Mouse (Mus musculus) embryonic facial prominence, embryonic 15.5 days (tissue): ENCODE measurements around the gene Pla2g1b. TPM values are rescaled to one million over a fixed set of nuclear protein-coding genes. Genes with fewer than 3 reads are reported as not detected.

Source experiments
- ATAC-seq: fragments of 200-750 bp; cut with Nextera tagmentation; 2 replicates; pipeline ENCODE4 v1.8.0; 2017; ENCODE audit warnings: low read depth, moderate TSS enrichment; ENCODE audit not compliant: insufficient number of reproducible peaks, low FRiP score, low TSS enrichment
- H3K27ac ChIP-seq: fragments of 300-500 bp; sonication (generic); replicated peaks from 2 replicates; pipeline ENCODE4 v1.5.1; 2015; ENCODE audit warnings: mild to moderate bottlenecking, inconsistent platforms
- H3K27me3 ChIP-seq: fragments of 300-500 bp; sonication (generic); 2 replicates; pipeline ENCODE4 v1.6.1; 2015; ENCODE audit warnings: inconsistent platforms
- H3K36me3 ChIP-seq: fragments of 300-500 bp; sonication (generic); 2 replicates; pipeline ENCODE4 v1.6.1; 2015; ENCODE audit warnings: mild to moderate bottlenecking, inconsistent platforms
- H3K4me1 ChIP-seq: fragments of 300-500 bp; sonication (generic); 2 replicates; pipeline ENCODE4 v1.6.1; 2015; ENCODE audit warnings: inconsistent platforms
- H3K4me2 ChIP-seq: fragments of 300-500 bp; sonication (generic); replicated peaks from 2 replicates; pipeline ENCODE4 v1.6.1; 2015; ENCODE audit warnings: mild to moderate bottlenecking, inconsistent platforms
- H3K4me3 ChIP-seq: fragments of 300-500 bp; sonication (generic); replicated peaks from 2 replicates; pipeline ENCODE4 v1.5.1; 2015; ENCODE audit warnings: mild to moderate bottlenecking, inconsistent platforms
- H3K9ac ChIP-seq: fragments of 300-500 bp; sonication (generic); 2 replicates; pipeline ENCODE4 v1.6.1; 2015; ENCODE audit warnings: inconsistent platforms
- H3K9me3 ChIP-seq: fragments of 300-500 bp; sonication (generic); replicated peaks from 2 replicates; pipeline ENCODE4 v1.6.1; 2016; ENCODE audit warnings: inconsistent platforms
- WGBS: fragments of 180-500 bp; shearing (Covaris S2); methylation state at CpG from one replicate; pipeline ENCODE4 v1.1.7; 2015; 5-methylcytosine and 5-hydroxymethylcytosine counted together
- polyA plus RNA-seq: library from polyadenylated mRNA; unstranded; fragments of >200 nt; fragmentation: Nextera tagmentation; extraction: Ambion mirVana; gene quantifications from 2 replicates; pipeline ENCODE4 v1.2.1, GENCODE M21; 2015

Gene Pla2g1b
- polyA plus RNA-seq, 1 experiment from 2014 or later: not detected

DNA sequence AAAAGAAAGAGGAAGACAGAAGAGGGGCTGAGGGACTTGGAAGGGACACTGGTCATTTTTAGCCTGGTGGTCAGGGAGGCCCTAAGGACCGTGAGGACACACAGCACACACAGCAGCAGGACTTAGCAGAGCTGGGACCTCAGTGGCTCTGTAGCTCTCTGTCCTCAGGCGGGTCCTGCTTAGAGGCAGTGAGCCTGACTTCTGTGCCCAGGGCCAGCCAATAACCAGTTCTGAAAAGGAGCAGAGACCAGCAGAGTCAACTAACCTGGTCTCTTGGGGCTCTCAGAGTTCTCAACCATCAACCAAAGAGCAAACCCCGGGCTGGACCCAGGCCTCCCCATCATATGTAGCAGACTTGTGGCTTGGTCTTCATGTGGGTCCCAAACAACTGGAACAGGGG lies 16.8 kb upstream of the Pla2g1b start:
- Histone ChIP-seq H3K36me3 (peaks cover 80% of the 10 kb centered on the region), H3K4me1 (no peaks in the 10 kb centered on the region), H3K4me3 (no peak overlapping the region), H3K27ac (no peak overlapping the region), H3K9me3 (no peaks in the 10 kb centered on the region), H3K4me2 (no peak overlapping the region), H3K27me3 (no peaks in the 10 kb centered on the region), H3K9ac (no peak overlapping the region; the same call in 1 of the 2 replicates)
- WGBS: 88% methylated on average over 3 of the region's 3 CpGs
- no peak for ATAC-seq

DNA sequence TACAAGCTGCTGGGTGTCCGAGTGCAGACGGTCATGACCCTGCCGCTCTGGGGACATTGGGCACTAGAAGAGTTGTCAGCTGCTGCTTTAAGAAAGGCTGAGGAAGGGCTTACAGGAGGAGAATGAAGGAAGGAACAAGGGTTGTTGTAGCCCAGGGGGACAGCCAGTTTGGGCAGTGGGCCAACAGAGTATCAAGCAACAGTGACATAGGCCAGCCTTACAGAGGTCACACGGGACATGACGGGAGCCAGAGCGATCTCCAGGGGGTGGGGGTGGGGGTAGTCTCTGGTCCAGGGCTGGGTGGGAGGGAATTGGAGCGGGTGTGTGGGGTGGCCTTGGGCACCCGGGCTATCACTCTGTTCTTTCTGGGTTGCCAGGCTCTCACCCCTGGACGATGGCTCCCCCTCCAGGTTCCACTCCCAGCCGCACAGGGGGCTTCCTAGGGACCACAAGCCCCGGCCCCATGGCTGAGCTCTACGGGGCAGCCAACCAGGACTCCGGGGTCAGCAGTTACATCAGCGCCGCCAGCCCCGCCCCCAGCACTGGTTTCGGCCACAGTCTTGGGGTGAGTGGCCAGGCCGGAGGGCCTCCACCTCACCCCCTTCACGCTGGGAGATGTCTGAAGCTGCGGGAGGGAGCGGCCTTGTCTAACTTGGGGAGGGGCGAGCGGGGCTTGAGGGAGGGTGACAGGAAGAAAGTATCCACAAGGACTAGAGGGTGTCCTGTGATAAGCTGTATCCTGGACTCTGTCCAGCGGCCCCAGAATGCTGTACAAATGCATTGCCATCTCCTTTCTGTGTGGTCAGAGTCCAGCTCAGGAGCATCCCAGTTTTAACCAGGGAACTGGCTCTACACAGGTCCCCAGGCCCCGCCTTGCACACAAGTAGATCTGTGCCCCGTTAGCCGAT lies 15.4 kb upstream of the Pla2g1b start:
- no peaks in the 10 kb centered on the region for H3K27me3 ChIP-seq
- no peaks in the 10 kb centered on the region for H3K9me3 ChIP-seq
- H3K36me3 ChIP-seq: peaks cover 71% of the 10 kb centered on the region
- no peaks in the 10 kb centered on the region for H3K4me1 ChIP-seq
- no peak overlapping the region for H3K9ac ChIP-seq
- no peak overlapping the region for H3K4me2 ChIP-seq
- 91% methylated on average over 27 of the region's 27 CpGs for WGBS
- H3K4me3 ChIP-seq: no peak overlapping the region
- ATAC-seq: peak; percentile 31; the same call in 1 of the 2 replicates
- H3K27ac ChIP-seq: no peak overlapping the region

DNA sequence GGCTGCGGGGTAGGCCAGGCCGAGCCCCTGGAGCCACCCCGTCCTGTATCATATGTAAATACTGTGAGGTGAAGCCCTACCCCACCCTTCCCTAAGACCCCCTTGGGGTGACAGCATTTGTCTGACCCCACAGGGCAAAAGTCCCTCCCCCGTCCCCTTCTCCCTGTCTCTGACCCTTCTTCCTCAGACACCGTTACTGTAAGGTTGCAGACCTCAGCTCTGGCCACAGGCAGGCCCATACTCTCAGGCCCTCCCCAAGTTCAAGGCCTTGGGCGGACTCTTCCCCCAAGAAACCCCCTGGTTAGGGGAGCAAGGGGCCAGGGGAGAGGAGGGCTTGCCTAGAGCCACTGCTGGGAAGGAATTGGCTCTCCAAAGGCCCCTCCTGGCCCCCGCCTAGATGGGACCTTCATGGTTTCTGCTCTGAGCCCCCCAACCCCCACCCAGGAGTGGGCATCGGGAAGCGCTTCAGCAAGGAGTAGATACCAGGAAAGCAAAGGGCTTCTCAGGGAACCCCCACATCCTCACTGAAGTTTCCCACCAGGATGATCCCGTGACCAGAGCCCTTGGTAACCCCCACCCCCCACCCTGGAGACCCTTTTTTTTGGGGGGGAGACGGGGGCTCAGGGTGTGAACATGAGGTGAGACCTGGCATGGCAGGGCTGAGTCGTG lies 11.5 kb upstream of the Pla2g1b start:
- Histone ChIP-seq H3K4me2 (no peak overlapping the region), H3K9me3 (no peaks in the 10 kb centered on the region), H3K27me3 (no peaks in the 10 kb centered on the region), H3K27ac (no peak overlapping the region), H3K4me1 (no peaks in the 10 kb centered on the region), H3K36me3 (peaks cover 43% of the 10 kb centered on the region), H3K4me3 (no peak overlapping the region), H3K9ac (no peak overlapping the region)
- ATAC-seq: no peak
- 85% methylated on average over 12 of the region's 12 CpGs for WGBS

DNA sequence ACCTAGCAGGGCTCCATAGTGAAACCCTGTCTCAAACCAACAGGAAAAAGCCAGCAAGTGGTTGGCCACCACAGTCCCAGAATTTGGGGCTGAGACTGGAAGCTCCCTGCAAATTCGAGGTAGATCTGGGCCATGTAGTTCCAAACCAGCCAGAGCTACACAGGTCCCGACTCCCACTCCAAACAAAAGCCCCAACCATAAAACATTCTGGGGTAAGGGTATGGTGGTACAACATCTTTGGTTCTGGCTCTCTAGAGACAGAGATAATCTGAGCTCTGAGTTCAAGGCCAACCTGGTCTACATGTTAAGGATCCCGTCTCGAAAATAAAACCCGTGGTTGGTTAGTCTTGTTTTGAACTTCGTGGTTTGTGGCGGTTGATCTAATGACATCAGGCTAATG lies 10.2 kb upstream of the Pla2g1b start:
- Histone ChIP-seq H3K36me3 (peaks cover 31% of the 10 kb centered on the region), H3K9me3 (no peaks in the 10 kb centered on the region), H3K4me2 (no peak overlapping the region), H3K27ac (no peak overlapping the region), H3K4me3 (no peak overlapping the region), H3K27me3 (no peaks in the 10 kb centered on the region), H3K9ac (no peak overlapping the region), H3K4me1 (no peaks in the 10 kb centered on the region)
- no peak for ATAC-seq
- WGBS: 80% methylated on average over 7 of the region's 7 CpGs

DNA sequence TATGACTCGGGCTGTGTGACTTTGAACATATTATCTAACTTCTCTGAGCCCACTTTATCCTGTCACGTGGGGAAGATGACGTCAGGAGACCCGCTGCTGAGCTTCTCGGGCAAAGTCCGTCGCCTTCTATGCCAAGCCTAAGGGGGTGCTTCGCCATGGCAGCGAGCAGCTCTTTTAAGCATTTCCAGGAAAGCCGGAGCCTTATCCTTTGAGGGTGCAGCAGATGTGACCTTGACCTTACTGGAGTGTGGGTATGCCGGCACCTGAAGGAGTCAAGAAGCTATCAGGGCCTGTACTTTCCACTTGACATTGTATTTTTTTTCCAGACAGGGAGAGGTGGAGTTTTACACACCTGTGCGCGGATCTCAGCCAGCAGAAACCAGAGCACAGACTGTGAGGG lies 7.1 kb upstream of the Pla2g1b start:
- no peak for ATAC-seq
- peaks cover 8% of the 10 kb centered on the region; the same call in 1 of the 2 replicates for H3K36me3 ChIP-seq
- WGBS: 64% methylated on average over 13 of the region's 13 CpGs
- no peaks in the 10 kb centered on the region for H3K27me3 ChIP-seq
- H3K27ac ChIP-seq: no peak overlapping the region
- H3K9me3 ChIP-seq: no peaks in the 10 kb centered on the region
- H3K4me1 ChIP-seq: no peaks in the 10 kb centered on the region
- H3K4me3 ChIP-seq: no peak overlapping the region
- H3K4me2 ChIP-seq: no peak overlapping the region
- no peak overlapping the region for H3K9ac ChIP-seq

DNA sequence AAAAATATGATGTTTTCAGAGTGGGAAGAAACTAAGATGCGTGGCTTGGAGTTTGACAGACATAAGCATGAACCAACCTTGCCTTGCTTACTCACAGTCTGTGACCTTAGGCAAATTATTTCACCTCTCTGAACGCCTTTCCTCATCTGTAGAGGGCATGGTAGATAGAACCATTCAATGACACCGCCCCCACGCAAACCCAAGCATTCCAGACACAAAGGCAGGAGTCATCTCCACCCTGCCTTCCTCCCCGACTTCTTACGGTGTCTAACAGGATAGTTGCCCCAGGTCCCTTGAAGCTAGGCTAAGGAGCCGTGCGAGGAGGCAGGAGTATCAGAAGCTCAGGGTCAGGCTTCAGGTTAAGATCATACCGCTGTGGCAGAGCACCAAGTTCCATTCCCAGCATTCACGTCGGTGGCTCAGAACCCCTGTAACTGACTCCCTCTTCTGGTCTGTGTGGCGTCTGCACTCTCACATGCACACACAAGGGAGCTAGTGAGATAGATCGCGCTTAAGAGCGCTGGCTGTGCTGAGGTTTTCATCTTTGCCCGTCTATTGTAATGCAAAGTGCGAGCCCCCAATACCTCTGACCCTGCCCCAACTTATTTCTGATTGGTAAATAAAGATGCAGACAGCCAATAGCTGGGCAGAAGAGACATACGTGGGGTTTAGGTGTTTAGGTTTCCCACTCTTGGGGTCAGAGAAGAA lies 1.5 kb upstream of the Pla2g1b start:
- no peak for ATAC-seq
- H3K27me3 ChIP-seq: no peaks in the 10 kb centered on the region
- 73% methylated on average over 18 of the region's 18 CpGs for WGBS

DNA sequence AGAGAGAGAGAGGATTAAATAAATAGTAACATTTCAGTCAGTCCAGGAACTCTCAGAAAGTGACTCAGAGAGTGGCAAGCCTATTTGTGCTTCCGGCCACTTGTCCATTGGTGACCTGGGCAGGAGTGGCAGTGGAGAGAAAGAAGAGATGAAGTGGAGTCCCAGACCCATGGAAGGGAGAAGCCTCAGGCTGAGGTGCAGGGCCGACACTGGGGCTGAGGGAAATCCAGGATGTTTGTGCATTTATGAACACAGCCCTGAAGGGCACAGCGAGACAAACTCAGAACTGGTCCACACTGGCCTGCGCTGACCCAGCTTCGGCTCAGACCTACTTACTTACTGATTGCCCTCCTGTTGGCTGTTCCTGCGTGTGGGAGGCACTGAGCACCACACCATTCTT lies 3.7 kb downstream of the Pla2g1b start:
- no peaks in the 10 kb centered on the region for H3K36me3 ChIP-seq
- H3K9ac ChIP-seq: no peak overlapping the region
- no peak overlapping the region for H3K4me3 ChIP-seq
- no peaks in the 10 kb centered on the region for H3K9me3 ChIP-seq
- H3K4me2 ChIP-seq: no peak overlapping the region
- no peak overlapping the region for H3K27ac ChIP-seq
- no peaks in the 10 kb centered on the region for H3K4me1 ChIP-seq
- WGBS: 66% methylated on average over 6 of the region's 6 CpGs
- no peak for ATAC-seq
- H3K27me3 ChIP-seq: no peaks in the 10 kb centered on the region

More for the DNA sequence above, 1.5 kb upstream of the Pla2g1b start:
- no peak overlapping the region for H3K9ac ChIP-seq
- H3K4me1 ChIP-seq: no peaks in the 10 kb centered on the region
- H3K27ac ChIP-seq: no peak overlapping the region
- no peaks in the 10 kb centered on the region for H3K36me3 ChIP-seq
- no peak overlapping the region for H3K4me2 ChIP-seq
- H3K4me3 ChIP-seq: no peak overlapping the region
- H3K9me3 ChIP-seq: no peaks in the 10 kb centered on the region

DNA sequence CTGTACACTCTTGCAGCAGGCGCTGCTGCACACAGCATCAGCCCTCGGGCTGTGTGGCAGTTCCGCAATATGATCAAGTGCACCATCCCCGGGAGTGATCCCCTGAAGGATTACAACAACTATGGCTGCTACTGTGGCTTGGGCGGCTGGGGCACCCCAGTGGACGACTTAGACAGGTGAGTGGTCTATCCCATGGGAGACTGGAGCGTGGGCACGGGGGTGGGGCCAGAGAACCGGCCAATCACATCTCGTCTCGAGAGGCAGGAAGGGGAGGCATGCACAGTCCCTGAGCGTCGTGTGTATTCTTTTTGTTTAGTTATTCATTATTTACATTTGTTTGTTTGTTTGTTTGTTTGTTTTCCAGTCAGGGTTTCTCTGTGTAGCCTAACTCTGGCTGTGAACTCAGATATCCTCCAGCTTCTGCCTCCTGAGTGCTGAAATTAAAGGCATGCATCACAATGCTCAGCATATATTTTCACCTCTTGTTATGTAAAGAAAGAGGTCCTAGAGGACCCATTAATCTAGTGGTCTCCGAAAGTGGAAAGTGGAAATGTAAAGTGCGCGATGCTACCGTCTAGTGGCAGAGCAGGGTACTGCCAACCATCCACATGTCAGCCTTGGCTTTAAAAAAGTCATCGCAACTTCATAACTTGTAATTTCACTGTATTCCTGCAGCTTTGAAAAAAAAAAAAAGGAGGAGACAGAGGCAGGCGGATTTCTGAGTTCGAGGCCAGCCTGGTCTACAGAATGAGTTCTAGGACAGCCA lies 4.9 kb downstream of the Pla2g1b start:
- no peaks in the 10 kb centered on the region for H3K27me3 ChIP-seq
- 35% methylated on average over 20 of the region's 20 CpGs for WGBS
- H3K9me3 ChIP-seq: no peaks in the 10 kb centered on the region
- ATAC-seq: peak; percentile 63
- H3K27ac ChIP-seq: no peak overlapping the region
- no peak overlapping the region for H3K4me3 ChIP-seq
- peaks cover 7% of the 10 kb centered on the region for H3K4me1 ChIP-seq
- no peak overlapping the region for H3K4me2 ChIP-seq
- H3K36me3 ChIP-seq: no peaks in the 10 kb centered on the region
- H3K9ac ChIP-seq: no peak overlapping the region

DNA sequence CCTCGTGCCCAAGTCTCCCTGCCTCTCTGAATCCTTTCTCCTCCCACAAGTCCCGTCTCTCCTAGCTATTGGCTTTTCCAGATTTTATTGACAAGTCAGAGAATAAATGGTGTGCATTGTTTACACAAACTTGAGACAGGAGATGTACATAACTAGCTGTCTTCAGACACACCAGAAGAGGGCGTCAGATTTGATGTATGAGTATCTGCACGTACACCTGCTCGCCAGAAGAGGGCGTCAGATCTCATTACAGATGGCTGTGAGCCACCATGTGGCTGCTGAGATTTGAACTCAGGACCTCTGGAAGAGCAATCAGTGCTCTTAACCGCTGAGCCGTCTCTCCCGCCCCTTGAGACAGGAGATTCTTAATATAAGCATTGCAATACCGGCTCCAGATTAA lies 7.1 kb downstream of the Pla2g1b start:
- H3K27ac ChIP-seq: no peak overlapping the region
- no peaks in the 10 kb centered on the region for H3K9me3 ChIP-seq
- no peak for ATAC-seq
- H3K4me3 ChIP-seq: no peak overlapping the region
- H3K4me1 ChIP-seq: peaks cover 12% of the 10 kb centered on the region
- 71% methylated on average over 10 of the region's 10 CpGs for WGBS
- 0 out of 2 replicates have a peak, but pooled peaks cover 4% of the 10 kb centered on the region for H3K36me3 ChIP-seq
- no peak overlapping the region for H3K4me2 ChIP-seq
- no peaks in the 10 kb centered on the region for H3K27me3 ChIP-seq
- H3K9ac ChIP-seq: no peak overlapping the region

DNA sequence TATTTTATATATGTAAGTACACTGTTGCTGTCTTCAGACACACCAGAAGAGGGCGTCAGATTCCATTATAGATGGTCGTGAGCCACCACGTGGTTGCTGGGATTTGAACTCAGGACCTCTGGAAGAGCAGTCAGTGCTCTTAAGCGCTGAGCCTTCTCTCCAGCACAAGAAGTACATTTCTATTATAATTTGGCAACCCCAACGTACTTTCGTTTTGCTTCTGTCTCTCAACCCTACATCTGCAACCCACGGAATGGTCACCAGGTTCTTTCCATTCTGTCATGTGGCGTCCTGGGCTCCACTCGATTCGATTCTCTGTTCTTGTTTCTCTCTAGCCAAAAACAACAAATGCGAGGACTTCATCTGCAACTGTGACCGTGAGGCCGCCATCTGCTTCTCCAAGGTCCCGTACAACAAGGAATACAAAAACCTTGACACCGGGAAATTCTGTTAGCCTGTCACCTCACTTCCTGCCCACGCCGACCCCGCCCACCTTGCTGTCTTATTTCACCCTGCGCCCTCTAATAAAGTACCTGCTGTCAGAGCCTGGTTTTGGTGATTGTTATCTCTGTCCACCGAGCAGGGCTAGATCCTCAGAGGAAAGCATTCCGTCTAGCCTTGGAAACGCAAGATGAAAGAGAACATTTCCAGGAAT lies 8.2 kb downstream of the Pla2g1b start:
- Histone ChIP-seq H3K4me2 (no peak overlapping the region), H3K27me3 (no peaks in the 10 kb centered on the region), H3K36me3 (peaks cover 4% of the 10 kb centered on the region), H3K4me3 (no peak overlapping the region), H3K9ac (no peak overlapping the region), H3K9me3 (no peaks in the 10 kb centered on the region), H3K4me1 (peaks cover 12% of the 10 kb centered on the region), H3K27ac (no peak overlapping the region)
- 72% methylated on average over 22 of the region's 22 CpGs for WGBS
- ATAC-seq: no peak
